Mouse (Mus musculus): ENCODE data around the gene Nceh1.

Nceh1 gene

GRCm38 (mm10) chr3:27182733-27183600, at the start of gene Nceh1:
Gene Nceh1 (plus strand): TSS chr3:27182965.
- DNase-seq (ENCODE audit: low spot score): peak; percentile 98

GRCm38 (mm10) chr3:27140101-27140500, 42.7 kb upstream of the Nceh1 start:
- no peak for DNase-seq (ENCODE audit: low spot score)

- DNase-seq (ENCODE audit: low spot score): no peak
These were observed 39.2 kb upstream of the Nceh1 start for GRCm38 (mm10) chr3:27143570-27143969.

- DNase-seq (ENCODE audit: low spot score): no peak
These were observed 37.0 kb upstream of the Nceh1 start for GRCm38 (mm10) chr3:27145733-27146132.

GRCm38 (mm10) chr3:27153191-27153671, 29.5 kb upstream of the Nceh1 start:
- no peak for DNase-seq (ENCODE audit: low spot score)

- DNase-seq (ENCODE audit: low spot score): peak; percentile 99
These were observed 29.0 kb upstream of the Nceh1 start, which contains the start of gene Ect2 for GRCm38 (mm10) chr3:27153701-27154209. Gene Ect2 (minus strand): TSS chr3:27153878.

GRCm38 (mm10) chr3:27154280-27154679, 28.5 kb upstream of the Nceh1 start:
- DNase-seq (ENCODE audit: low spot score): no peak

- DNase-seq (ENCODE audit: low spot score): no peak
These were observed 27.5 kb upstream of the Nceh1 start for GRCm38 (mm10) chr3:27155051-27155855.

- no peak for DNase-seq (ENCODE audit: low spot score)
These were observed 26.7 kb upstream of the Nceh1 start for GRCm38 (mm10) chr3:27155856-27156593.

- DNase-seq (ENCODE audit: low spot score): no peak
These were observed 26.2 kb upstream of the Nceh1 start for GRCm38 (mm10) chr3:27156594-27156949.

GRCm38 (mm10) chr3:27158910-27159309, 23.9 kb upstream of the Nceh1 start:
- no peak for DNase-seq (ENCODE audit: low spot score)

GRCm38 (mm10) chr3:27161645-27162409, 20.9 kb upstream of the Nceh1 start:
- no peak for DNase-seq (ENCODE audit: low spot score)

- no peak for DNase-seq (ENCODE audit: low spot score)
These were observed 20.4 kb upstream of the Nceh1 start for GRCm38 (mm10) chr3:27162410-27162804.

GRCm38 (mm10) chr3:27165481-27166065, 17.2 kb upstream of the Nceh1 start:
- DNase-seq (ENCODE audit: low spot score): no peak

- DNase-seq (ENCODE audit: low spot score): no peak
These were observed 12.5 kb upstream of the Nceh1 start for GRCm38 (mm10) chr3:27170257-27170656.

- DNase-seq (ENCODE audit: low spot score): no peak
These were observed 3.1 kb upstream of the Nceh1 start for GRCm38 (mm10) chr3:27179711-27180110.

GRCm38 (mm10) chr3:27183601-27184175, 923 bp downstream of the Nceh1 start:
- DNase-seq (ENCODE audit: low spot score): peak; percentile 46

GRCm38 (mm10) chr3:27188386-27188785, 5.6 kb downstream of the Nceh1 start:
- DNase-seq (ENCODE audit: low spot score): no peak

- DNase-seq (ENCODE audit: low spot score): peak; percentile 85
These were observed 6.8 kb downstream of the Nceh1 start for GRCm38 (mm10) chr3:27189320-27190261.

All from layer of hippocampus, adult 11-12 months (tissue).